Mouse (Mus musculus): ENCODE data around the gene Akr7a5. TPM values are rescaled to one million over a fixed set of nuclear protein-coding genes. Genes with fewer than 3 reads are reported as not detected.

Akr7a5 gene
- polyA plus RNA-seq, 1 experiment from 2014 or later = 137 TPM

DNA sequence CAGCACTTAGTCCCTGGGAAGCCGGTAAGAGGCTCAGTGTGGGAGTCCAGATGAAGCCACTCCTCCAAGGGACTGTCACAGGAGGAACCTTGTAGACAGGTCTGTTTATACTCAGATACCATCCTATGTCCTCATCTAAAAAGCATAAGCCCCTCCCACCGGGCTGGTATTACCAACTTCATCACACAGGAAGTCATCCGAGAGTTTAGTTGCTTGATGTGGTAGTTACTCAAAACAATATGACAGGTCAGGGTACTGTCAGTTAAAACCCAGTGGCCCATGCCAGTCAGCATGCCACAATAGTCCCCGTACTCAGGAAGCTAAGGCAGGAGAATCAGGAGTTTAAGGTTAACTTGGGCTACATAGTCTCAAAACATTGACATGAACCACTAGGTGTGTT is 9.2 kb downstream of the Akr7a5 start:
- Histone ChIP-seq H3K4me1 (ENCODE audit: control insufficient read depth, insufficient read depth, low read length) (no peaks in the 10 kb centered on the region), H3K9ac (replicated peaks; ENCODE audit: low read length) (no peak overlapping the region), H3K27ac (replicated peaks; ENCODE audit: low read depth, low read length) (no peak overlapping the region), H3K4me2 (ENCODE audit: low read depth, low read length) (no peak overlapping the region), H3K4me3 (ENCODE audit: low read depth, low read length) (no peak overlapping the region), H3K36me3 (replicated peaks; ENCODE audit: control insufficient read depth, insufficient read depth, low read depth, low read length) (peaks cover 5% of the 10 kb centered on the region), H3K9me3 (replicated peaks; ENCODE audit: control insufficient read depth, low read length) (no peaks in the 10 kb centered on the region), H3K27me3 (ENCODE audit: control insufficient read depth, insufficient read depth, low read length) (no peaks in the 10 kb centered on the region)
- 92% methylated on average over 4 of the region's 4 CpGs for WGBS
- ATAC-seq (replicated peaks; ENCODE audit: insufficient number of reproducible peaks, low FRiP score, low TSS enrichment, low read depth) = 0 out of 2 replicates have a peak, but pooled peaks have one; percentile 44
- no peak for DNase-seq (ENCODE audit: low spot score)

DNA sequence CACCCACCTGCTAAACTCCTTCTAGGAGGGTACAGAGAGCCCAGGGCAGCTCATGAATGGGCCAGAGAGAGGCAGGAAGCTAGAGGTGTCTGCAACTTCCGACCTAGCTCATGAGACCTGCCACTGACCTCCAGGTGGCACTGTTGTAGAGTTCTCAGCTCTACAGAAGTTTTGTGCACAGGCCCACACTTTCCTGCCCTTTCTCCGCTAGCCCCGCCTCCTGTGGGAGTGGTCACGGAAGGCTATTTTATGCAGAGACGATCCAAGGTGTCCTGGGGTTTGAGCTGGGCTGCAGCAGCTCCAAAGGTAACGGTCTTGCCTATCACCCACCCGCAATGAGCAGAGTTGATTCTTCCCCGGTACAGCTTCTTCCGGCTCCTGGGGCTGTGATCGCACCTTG is 20.1 kb downstream of the Akr7a5 start:
- H3K27me3 ChIP-seq (ENCODE audit: control insufficient read depth, insufficient read depth, low read length) = no peaks in the 10 kb centered on the region; the same call in 1 of the 2 replicates
- H3K4me3 ChIP-seq (ENCODE audit: low read depth, low read length) = no peak overlapping the region
- WGBS = 8% methylated on average over 10 of the region's 10 CpGs

DNA sequence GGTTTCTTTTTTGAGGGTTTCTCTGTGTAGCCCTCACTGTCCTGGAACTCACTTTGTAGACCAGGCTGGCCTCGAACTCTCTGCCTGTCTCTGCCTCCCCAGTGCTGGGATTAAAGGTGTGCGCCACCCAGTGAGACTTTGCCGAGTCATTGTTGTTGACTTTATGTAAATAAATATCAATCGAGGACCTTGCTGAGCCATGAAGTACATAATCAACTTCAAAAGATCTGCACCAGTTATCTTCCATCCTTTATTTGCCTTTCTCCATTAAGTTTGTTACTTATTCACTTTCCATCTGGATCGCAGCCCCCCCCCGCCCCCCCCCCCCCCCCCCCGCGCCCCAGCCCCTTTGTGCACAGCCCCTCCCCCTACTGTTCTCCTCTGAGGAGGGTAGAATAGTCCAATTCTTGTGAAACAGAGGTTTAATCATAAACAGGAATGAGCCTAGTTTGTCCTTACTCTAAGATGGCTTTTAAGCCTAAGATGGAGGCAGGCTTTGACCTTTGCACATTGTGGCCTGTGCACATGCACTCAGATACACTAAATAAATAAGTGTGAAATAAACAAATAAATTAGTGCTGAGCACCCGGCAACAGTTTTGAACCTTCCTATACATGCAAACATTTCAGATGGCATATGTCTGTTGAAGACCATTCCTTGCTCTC is 24.2 kb downstream of the Akr7a5 start:
- Histone ChIP-seq H3K4me2 (ENCODE audit: low read depth, low read length) (no peak overlapping the region), H3K9ac (replicated peaks; ENCODE audit: low read length) (no peak overlapping the region), H3K27ac (replicated peaks; ENCODE audit: low read depth, low read length) (no peak overlapping the region), H3K36me3 (replicated peaks; ENCODE audit: control insufficient read depth, insufficient read depth, low read depth, low read length) (no peaks in the 10 kb centered on the region), H3K9me3 (replicated peaks; ENCODE audit: control insufficient read depth, low read length) (no peaks in the 10 kb centered on the region), H3K4me3 (ENCODE audit: low read depth, low read length) (no peak overlapping the region), H3K4me1 (ENCODE audit: control insufficient read depth, insufficient read depth, low read length) (no peaks in the 10 kb centered on the region), H3K27me3 (ENCODE audit: control insufficient read depth, insufficient read depth, low read length) (no peaks in the 10 kb centered on the region; the same call in 1 of the 2 replicates)
- WGBS = 79% methylated on average over 5 of the region's 9 CpGs
- ATAC-seq (replicated peaks; ENCODE audit: insufficient number of reproducible peaks, low FRiP score, low TSS enrichment, low read depth) = no peak
- no peak for DNase-seq (ENCODE audit: low spot score)

More for the DNA sequence above, 20.1 kb downstream of the Akr7a5 start:
- no peaks in the 10 kb centered on the region for H3K36me3 ChIP-seq (replicated peaks; ENCODE audit: control insufficient read depth, insufficient read depth, low read depth, low read length)
- no peak overlapping the region for H3K27ac ChIP-seq (replicated peaks; ENCODE audit: low read depth, low read length)
- peak; percentile 85 for DNase-seq (ENCODE audit: low spot score)
- no peaks in the 10 kb centered on the region for H3K4me1 ChIP-seq (ENCODE audit: control insufficient read depth, insufficient read depth, low read length)
- no peaks in the 10 kb centered on the region for H3K9me3 ChIP-seq (replicated peaks; ENCODE audit: control insufficient read depth, low read length)
- H3K4me2 ChIP-seq (ENCODE audit: low read depth, low read length) = peak overlapping the region; percentile 1; the same call in 1 of the 2 replicates
- peak; percentile 85 for ATAC-seq (replicated peaks; ENCODE audit: insufficient number of reproducible peaks, low FRiP score, low TSS enrichment, low read depth)
- H3K9ac ChIP-seq (replicated peaks; ENCODE audit: low read length) = no peak overlapping the region

DNA sequence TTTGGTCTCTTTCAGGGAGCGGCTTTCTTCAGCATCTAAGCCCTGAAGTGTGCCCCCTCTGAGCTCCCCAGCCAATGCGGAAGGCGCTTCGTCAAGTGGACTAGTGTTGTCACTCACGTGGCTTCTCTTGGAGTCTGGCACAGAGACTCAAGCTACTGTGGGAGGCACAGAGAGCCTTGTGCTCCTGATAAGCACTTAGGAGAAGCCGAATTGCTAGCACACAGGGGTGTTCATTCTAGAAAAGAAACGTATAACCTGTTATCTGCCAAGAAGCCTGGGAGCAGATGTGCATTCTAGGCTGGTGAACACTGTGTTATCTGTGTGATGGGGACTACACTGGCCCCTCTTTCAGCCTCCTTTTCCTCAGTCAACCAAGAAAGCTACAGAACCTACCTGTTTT is 25.0 kb downstream of the Akr7a5 start:
- WGBS = 65% methylated on average over 7 of the region's 7 CpGs
- no peaks in the 10 kb centered on the region for H3K36me3 ChIP-seq (replicated peaks; ENCODE audit: control insufficient read depth, insufficient read depth, low read depth, low read length)
- ATAC-seq (replicated peaks; ENCODE audit: insufficient number of reproducible peaks, low FRiP score, low TSS enrichment, low read depth) (no peak), DNase-seq (ENCODE audit: low spot score) (no peak)
- no peaks in the 10 kb centered on the region; the same call in 1 of the 2 replicates for H3K27me3 ChIP-seq (ENCODE audit: control insufficient read depth, insufficient read depth, low read length)
- no peak overlapping the region for H3K9ac ChIP-seq (replicated peaks; ENCODE audit: low read length)
- H3K9me3 ChIP-seq (replicated peaks; ENCODE audit: control insufficient read depth, low read length) = no peaks in the 10 kb centered on the region
- H3K4me3 ChIP-seq (ENCODE audit: low read depth, low read length) = no peak overlapping the region
- H3K4me1 ChIP-seq (ENCODE audit: control insufficient read depth, insufficient read depth, low read length) = no peaks in the 10 kb centered on the region
- H3K27ac ChIP-seq (replicated peaks; ENCODE audit: low read depth, low read length) = no peak overlapping the region
- no peak overlapping the region for H3K4me2 ChIP-seq (ENCODE audit: low read depth, low read length)

DNA sequence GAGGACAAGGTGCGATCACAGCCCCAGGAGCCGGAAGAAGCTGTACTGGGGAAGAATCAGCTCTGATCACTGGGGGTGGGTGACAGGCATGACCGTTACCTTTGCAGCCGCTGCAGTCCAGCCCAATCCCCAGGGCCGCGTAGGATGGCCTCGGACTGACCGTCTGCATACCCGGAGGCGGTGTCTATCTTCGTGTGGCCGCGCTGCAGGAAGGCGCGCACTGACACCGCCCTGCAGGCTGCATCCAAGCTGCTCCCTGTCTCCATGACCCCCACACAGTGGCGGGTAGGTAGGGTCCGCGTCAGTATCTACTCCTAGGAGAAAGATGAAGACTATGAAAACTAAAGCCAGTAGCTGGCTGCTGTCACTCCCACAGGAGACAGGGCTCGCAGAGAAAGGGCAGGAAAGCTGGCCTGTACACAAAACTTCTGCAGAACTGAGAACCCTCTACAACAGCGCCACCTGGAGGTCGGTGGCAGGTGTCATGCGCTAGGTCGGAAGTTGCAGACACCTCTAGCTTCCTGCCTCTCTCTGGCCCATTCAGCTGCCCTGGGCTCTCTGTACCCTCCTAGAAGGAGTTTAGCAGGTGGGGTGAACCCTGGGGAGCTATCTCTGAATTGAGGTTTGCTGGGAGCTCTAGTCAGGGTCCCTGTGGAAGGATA is 26.4 kb downstream of the Akr7a5 start:
- 23% methylated on average over 24 of the region's 24 CpGs for WGBS
- Histone ChIP-seq H3K4me3 (ENCODE audit: low read depth, low read length) (no peak overlapping the region), H3K27me3 (ENCODE audit: control insufficient read depth, insufficient read depth, low read length) (no peaks in the 10 kb centered on the region; the same call in 1 of the 2 replicates)

DNA sequence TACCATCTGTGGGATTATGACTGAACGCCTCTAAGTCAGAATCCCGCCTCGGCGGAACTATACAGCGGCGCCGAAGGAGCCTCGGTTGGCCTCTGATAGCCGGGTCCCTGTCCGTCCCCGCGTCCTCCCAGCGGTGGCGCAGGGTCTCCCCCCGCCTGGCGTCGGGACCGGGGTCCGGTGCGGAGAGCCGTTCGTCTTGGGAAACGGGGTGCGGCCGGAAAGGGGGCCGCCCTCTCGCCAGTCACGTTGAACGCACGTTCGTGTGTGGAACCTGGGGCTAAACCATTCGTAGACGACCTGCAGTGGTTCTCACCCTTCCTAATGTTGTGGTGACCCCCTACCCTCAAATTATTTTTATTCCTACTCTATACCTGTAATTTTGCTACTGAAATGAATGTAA is 27.6 kb downstream of the Akr7a5 start:
- Histone ChIP-seq H3K4me1 (ENCODE audit: control insufficient read depth, insufficient read depth, low read length) (no peaks in the 10 kb centered on the region), H3K9ac (replicated peaks; ENCODE audit: low read length) (no peak overlapping the region), H3K4me3 (ENCODE audit: low read depth, low read length) (no peak overlapping the region), H3K4me2 (ENCODE audit: low read depth, low read length) (no peak overlapping the region), H3K27me3 (ENCODE audit: control insufficient read depth, insufficient read depth, low read length) (no peaks in the 10 kb centered on the region; the same call in 1 of the 2 replicates), H3K9me3 (replicated peaks; ENCODE audit: control insufficient read depth, low read length) (no peaks in the 10 kb centered on the region), H3K36me3 (replicated peaks; ENCODE audit: control insufficient read depth, insufficient read depth, low read depth, low read length) (no peaks in the 10 kb centered on the region), H3K27ac (replicated peaks; ENCODE audit: low read depth, low read length) (no peak overlapping the region)
- 55% methylated on average over 33 of the region's 33 CpGs for WGBS
- no peak for ATAC-seq (replicated peaks; ENCODE audit: insufficient number of reproducible peaks, low FRiP score, low TSS enrichment, low read depth)
- DNase-seq (ENCODE audit: low spot score) = no peak

More for the DNA sequence above, 26.4 kb downstream of the Akr7a5 start:
- ATAC-seq (replicated peaks; ENCODE audit: insufficient number of reproducible peaks, low FRiP score, low TSS enrichment, low read depth) (peak; percentile 70; the same call in 1 of the 2 replicates), DNase-seq (ENCODE audit: low spot score) (peak; percentile 86)
- no peaks in the 10 kb centered on the region for H3K9me3 ChIP-seq (replicated peaks; ENCODE audit: control insufficient read depth, low read length)
- H3K4me1 ChIP-seq (ENCODE audit: control insufficient read depth, insufficient read depth, low read length) = no peaks in the 10 kb centered on the region
- H3K36me3 ChIP-seq (replicated peaks; ENCODE audit: control insufficient read depth, insufficient read depth, low read depth, low read length) = no peaks in the 10 kb centered on the region
- peak overlapping the region; percentile 22; the same call in 1 of the 2 replicates for H3K9ac ChIP-seq (replicated peaks; ENCODE audit: low read length)
- H3K4me2 ChIP-seq (ENCODE audit: low read depth, low read length) = peak overlapping the region; percentile 25
- H3K27ac ChIP-seq (replicated peaks; ENCODE audit: low read depth, low read length) = no peak overlapping the region

DNA sequence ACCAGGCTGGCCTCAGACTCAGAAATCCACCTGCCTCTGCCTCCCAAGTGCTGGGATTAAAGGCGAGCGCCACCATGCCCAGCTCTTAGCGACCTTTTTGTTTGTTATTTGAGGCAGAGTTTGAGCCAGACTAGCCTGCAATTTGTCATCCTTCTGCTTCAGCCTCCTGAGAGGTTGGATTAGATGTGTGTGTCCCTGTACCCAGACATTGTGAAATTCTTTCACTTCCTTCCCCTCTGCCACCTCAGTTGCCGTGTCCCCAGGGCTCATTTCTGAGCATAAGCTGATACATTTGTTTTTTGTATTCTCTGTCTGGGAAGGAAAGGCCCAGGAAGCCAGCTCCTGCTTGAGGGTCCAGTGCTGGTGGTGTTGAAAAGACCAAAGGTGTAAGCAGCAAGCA is 30.3 kb downstream of the Akr7a5 start:
- Histone ChIP-seq H3K9me3 (replicated peaks; ENCODE audit: control insufficient read depth, low read length) (no peaks in the 10 kb centered on the region), H3K36me3 (replicated peaks; ENCODE audit: control insufficient read depth, insufficient read depth, low read depth, low read length) (no peaks in the 10 kb centered on the region), H3K27ac (replicated peaks; ENCODE audit: low read depth, low read length) (no peak overlapping the region), H3K9ac (replicated peaks; ENCODE audit: low read length) (no peak overlapping the region), H3K4me2 (ENCODE audit: low read depth, low read length) (no peak overlapping the region), H3K27me3 (ENCODE audit: control insufficient read depth, insufficient read depth, low read length) (no peaks in the 10 kb centered on the region; the same call in 1 of the 2 replicates), H3K4me1 (ENCODE audit: control insufficient read depth, insufficient read depth, low read length) (no peaks in the 10 kb centered on the region), H3K4me3 (ENCODE audit: low read depth, low read length) (no peak overlapping the region)
- ATAC-seq (replicated peaks; ENCODE audit: insufficient number of reproducible peaks, low FRiP score, low TSS enrichment, low read depth) (no peak), DNase-seq (ENCODE audit: low spot score) (no peak)
- WGBS = 83% methylated on average over 4 of the region's 4 CpGs

Data from embryonic facial prominence, embryonic 11.5 days (tissue).